Mouse (Mus musculus): ENCODE results near the gene Tut7.

DNA sequence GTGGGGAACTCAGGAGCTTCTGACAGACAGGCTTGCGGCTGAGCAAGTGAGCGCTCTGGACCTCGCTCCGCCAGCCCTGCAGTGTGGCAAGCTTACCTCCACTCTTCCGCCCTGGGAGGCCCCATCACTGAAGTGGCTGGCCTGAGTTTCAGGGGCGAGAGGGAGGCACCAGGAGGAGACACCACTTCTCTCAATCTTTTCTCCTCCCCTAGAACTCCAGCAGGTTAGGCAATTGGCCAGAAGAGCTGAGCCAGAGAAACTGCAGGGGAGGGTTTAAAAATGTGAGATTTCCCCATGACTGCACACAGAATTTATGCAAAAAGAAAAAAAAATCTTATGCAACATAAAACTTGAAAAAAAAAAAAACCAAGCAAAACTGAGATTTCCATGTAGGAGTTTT, 21.9 kb downstream of the Tut7 start:
- TF ChIP-seq CTCF (conservative IDR thresholded peaks at IDR 0.05; ENCODE audit: low read length) (no peak), NANOG (IDR thresholded peaks at IDR 0.05; ENCODE audit: borderline replicate concordance, low read length) (no peak)
